Mouse (Mus musculus): ENCODE results near the gene Bach2. TPM values are rescaled to one million over a fixed set of nuclear protein-coding genes. Genes with fewer than 3 reads are reported as not detected.

Bach2 gene
- polyA plus RNA-seq, 1 experiment from 2014 or later, result 0.17 TPM

DNA sequence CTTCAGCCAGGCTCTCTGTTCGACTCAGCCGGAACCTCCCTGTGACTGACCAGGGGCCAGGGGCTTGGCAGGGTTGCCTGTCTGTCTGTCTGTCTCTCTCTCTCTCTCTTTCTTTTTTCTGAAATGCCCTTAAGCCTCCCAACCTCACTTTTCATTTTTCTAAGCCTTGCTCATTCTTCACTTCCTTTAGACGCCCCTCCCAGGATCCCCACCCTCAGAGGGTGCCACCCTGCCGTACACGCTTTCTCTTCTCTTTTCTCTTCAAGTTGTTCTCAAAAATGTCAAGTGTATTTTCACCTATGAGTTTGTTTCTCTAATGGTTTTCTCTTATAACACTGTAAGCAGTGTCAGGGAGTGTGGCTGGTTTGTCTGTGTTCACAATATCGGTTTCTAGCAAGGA, 42.7 kb downstream of the Bach2 start:
- Histone ChIP-seq H3K4me3 (ENCODE audit: inconsistent target) (no peak overlapping the region), H3K79me2 (ENCODE audit: inconsistent target) (no peaks in the 10 kb centered on the region), H3K36me3 (ENCODE audit: inconsistent target) (no peaks in the 10 kb centered on the region), H3K27ac (no peak overlapping the region)
- WGBS (ENCODE audit: missing documents), result 66% methylated on average over 6 of the region's 6 CpGs

DNA sequence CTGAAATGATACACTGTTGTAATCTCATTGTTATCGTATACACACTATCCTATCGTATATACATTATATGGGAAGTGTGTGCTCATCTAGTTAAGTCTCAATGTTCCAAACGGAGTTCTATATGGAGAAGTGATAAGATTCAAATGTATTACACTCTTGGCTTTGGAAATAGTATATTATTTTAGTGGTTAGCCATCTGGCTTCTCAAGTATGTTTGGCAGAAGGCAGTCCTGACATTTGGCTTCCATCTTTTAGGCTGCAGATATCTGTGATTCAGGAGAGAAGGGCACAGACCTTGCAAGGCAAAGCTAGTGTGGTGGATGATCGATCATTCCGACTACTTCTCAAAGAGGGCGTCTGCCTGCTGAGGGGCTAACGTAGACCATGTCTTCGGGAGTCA, 47.8 kb downstream of the Bach2 start:
- Histone ChIP-seq H3K36me3 (ENCODE audit: inconsistent target) (no peaks in the 10 kb centered on the region), H3K27ac (no peak overlapping the region)
- WGBS (ENCODE audit: missing documents), result 95% methylated on average over 8 of the region's 8 CpGs

DNA sequence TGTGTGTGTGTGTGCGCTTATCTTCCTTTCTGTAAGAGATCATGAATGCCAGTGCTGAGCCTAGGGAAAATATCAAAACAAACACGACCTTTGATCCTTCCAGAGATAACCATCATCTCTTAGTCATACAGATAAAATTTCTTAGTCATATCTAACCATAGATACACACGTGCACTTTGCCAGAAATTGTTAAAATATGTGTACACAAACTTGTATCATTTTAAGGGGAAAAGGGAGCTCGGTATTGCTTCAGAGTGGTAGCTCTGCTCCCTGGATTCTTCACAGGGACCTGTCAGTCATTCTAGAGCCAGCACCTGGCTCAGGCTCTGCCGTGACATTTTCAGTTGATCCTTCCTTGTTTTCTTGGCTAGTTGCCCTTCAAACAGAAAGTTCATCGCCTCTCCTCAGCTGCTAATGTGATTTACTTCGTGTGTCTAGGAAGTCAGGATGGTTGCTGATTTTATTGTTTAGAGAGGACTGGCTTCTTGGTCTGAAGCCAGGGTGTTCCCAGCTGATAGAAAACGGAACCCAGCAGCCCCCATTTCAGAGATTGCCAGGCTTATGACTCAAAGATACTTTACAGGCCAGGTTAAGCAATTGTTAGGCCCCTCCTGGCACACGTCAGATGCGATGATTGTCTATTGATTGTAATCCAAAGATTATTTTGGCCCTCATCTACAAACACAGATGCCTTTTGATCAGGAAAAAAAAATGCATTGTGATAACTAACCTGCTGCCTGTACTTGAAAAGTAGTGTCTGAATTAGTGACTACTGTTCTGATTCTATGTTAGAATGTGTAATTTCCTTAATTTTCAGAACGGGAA, 49.6 kb downstream of the Bach2 start:
- Histone ChIP-seq H3K27ac (no peak overlapping the region), H3K4me3 (ENCODE audit: inconsistent target) (no peak overlapping the region), H3K79me2 (ENCODE audit: inconsistent target) (no peaks in the 10 kb centered on the region), H3K36me3 (ENCODE audit: inconsistent target) (no peaks in the 10 kb centered on the region)
- 23% methylated on average over 10 of the region's 11 CpGs for WGBS (ENCODE audit: missing documents)

More for the DNA sequence above, 47.8 kb downstream of the Bach2 start:
- H3K4me3 ChIP-seq (ENCODE audit: inconsistent target), result no peak overlapping the region
- H3K79me2 ChIP-seq (ENCODE audit: inconsistent target), result no peaks in the 10 kb centered on the region

- Histone ChIP-seq H3K4me3 (ENCODE audit: inconsistent target) (no peak overlapping the region), H3K79me2 (ENCODE audit: inconsistent target) (no peaks in the 10 kb centered on the region), H3K36me3 (ENCODE audit: inconsistent target) (no peaks in the 10 kb centered on the region), H3K27ac (no peak overlapping the region)
- 47% methylated on average over 6 of the region's 6 CpGs for WGBS (ENCODE audit: missing documents)
Observed at GRCm38 (mm10) chr4:32289845-32290244, 51.2 kb downstream of the Bach2 start.

DNA sequence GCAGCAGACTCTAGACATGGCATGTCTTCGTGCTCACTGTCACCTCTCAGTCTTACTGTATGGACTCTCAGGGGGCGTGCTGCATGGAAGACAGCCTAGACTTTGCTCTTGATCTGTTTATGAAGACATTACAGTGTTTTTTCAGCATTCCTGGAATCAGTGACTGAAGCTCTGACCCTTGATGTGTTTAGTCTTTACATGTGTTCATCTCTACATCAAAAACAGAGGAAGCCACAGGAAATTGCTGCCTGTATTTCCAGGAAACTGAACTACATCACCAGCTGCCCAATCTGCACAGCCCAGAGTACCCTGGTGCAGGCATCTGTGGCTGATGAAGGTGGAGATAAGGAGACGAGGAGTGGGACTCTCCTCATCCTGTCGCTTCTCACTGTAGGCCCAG, 52.8 kb downstream of the Bach2 start:
- no peaks in the 10 kb centered on the region for H3K79me2 ChIP-seq (ENCODE audit: inconsistent target)
- no peak overlapping the region for H3K27ac ChIP-seq
- no peaks in the 10 kb centered on the region for H3K36me3 ChIP-seq (ENCODE audit: inconsistent target)
- 81% methylated on average over 3 of the region's 4 CpGs for WGBS (ENCODE audit: missing documents)
- no peak overlapping the region for H3K4me3 ChIP-seq (ENCODE audit: inconsistent target)

DNA sequence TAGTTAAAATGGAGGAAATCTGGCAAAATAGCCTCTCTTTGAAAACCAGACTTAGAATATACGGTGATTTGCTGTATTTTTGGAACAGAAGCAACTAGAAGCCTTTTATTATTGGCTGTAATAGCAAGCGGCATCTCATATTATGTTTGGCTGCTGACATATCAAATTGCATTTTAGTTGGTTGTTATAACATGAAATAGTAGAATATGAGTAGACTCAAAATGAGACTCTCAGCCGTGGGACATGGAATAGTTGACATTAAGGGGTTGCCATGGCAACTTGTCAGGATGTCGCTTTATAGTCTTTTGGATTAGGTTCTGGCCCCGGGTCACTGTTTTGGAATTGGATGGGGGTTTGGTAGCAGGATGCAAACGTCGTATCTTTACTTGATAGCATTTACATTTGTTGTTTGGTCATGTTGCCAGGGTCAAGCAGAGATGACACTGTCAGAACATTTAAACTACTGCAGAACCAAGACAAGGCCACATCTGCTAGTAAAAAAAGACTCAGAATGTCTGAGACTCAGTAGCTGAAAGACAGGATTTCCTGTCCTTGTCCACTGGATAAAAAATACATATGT, 55.2 kb downstream of the Bach2 start:
- Histone ChIP-seq H3K27ac (no peak overlapping the region), H3K4me3 (ENCODE audit: inconsistent target) (no peak overlapping the region), H3K79me2 (ENCODE audit: inconsistent target) (no peaks in the 10 kb centered on the region), H3K36me3 (ENCODE audit: inconsistent target) (no peaks in the 10 kb centered on the region)
- WGBS (ENCODE audit: missing documents), result 95% methylated on average over 7 of the region's 7 CpGs

- WGBS (ENCODE audit: missing documents), result 77% methylated on average over 6 of the region's 6 CpGs
- no peaks in the 10 kb centered on the region for H3K36me3 ChIP-seq (ENCODE audit: inconsistent target)
- no peak overlapping the region for H3K4me3 ChIP-seq (ENCODE audit: inconsistent target)
- no peak overlapping the region for H3K27ac ChIP-seq
- no peaks in the 10 kb centered on the region for H3K79me2 ChIP-seq (ENCODE audit: inconsistent target)
Observed at GRCm38 (mm10) chr4:32297071-32297671, 58.6 kb downstream of the Bach2 start.

GRCm38 (mm10) chr4:32299221-32299620, 60.6 kb downstream of the Bach2 start:
- no peak overlapping the region for H3K4me3 ChIP-seq (ENCODE audit: inconsistent target)
- 96% methylated on average over 3 of the region's 3 CpGs for WGBS (ENCODE audit: missing documents)
- H3K79me2 ChIP-seq (ENCODE audit: inconsistent target), result no peaks in the 10 kb centered on the region
- H3K36me3 ChIP-seq (ENCODE audit: inconsistent target), result no peaks in the 10 kb centered on the region
- H3K27ac ChIP-seq, result no peak overlapping the region

DNA sequence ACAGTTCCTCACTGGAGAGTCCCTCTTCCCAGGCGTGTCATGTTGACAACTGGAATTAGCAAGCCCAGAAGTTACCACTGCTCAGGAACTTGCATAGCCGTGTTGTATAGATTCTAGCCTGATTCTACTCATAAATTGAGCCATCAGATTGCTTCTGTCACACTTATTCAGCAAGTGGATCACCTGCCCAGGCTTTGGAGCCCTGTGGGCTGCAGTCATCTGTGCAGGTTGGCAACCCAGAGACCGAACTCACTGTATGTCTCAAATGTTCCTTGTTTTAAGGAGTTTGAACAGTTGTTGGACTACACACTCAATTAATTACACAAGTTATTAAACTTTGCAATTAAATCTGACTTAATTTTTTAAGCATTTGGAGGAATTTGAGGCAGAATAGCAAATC, 61.4 kb downstream of the Bach2 start:
- H3K36me3 ChIP-seq (ENCODE audit: inconsistent target), result no peaks in the 10 kb centered on the region
- H3K27ac ChIP-seq, result no peak overlapping the region
- WGBS (ENCODE audit: missing documents), result 84% methylated on average over 3 of the region's 3 CpGs
- no peak overlapping the region for H3K4me3 ChIP-seq (ENCODE audit: inconsistent target)
- H3K79me2 ChIP-seq (ENCODE audit: inconsistent target), result no peaks in the 10 kb centered on the region

DNA sequence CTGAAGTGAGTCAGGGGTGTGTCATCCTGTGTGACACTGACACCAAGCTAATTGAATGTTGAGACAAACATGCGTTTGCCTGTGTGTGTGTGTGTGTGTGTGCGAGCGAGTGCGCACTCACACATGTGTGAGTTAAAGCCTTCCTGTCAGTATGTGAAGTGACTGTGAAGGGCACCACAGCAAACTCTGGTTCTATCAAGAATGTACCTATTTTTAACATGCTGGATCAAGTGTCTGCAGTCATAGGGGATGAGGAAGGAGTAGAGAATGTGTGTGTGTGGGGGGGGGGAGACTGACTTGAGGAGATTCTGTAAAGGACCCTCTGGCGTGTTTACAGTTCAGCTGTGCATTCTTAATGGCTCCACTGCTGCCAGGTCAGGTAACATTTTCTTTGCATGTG, 64.1 kb downstream of the Bach2 start:
- Histone ChIP-seq H3K27ac (no peak overlapping the region), H3K4me3 (ENCODE audit: inconsistent target) (no peak overlapping the region), H3K79me2 (ENCODE audit: inconsistent target) (no peaks in the 10 kb centered on the region), H3K36me3 (ENCODE audit: inconsistent target) (no peaks in the 10 kb centered on the region)
- 87% methylated on average over 5 of the region's 5 CpGs for WGBS (ENCODE audit: missing documents)

DNA sequence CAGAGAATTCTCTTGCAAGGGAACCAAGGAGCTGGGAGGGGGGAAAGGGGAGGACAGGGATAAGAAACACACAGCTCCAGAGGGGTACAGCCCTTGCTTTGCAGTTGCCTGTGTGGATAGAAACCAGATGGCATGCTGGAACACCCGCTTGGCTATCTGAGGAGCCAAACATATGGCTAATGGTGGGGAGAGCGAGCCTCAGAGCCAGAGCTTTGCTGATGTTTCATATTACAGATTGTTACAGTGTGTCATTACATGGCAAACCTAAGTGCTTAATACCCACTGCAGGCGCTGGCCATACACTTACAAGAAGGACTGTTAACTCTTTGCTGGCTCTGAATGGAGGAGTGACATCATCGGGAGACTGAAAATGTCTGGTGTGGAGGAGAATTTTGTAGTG, 64.5 kb downstream of the Bach2 start:
- H3K4me3 ChIP-seq (ENCODE audit: inconsistent target), result no peak overlapping the region
- WGBS (ENCODE audit: missing documents), result 66% methylated on average over 4 of the region's 4 CpGs
- H3K79me2 ChIP-seq (ENCODE audit: inconsistent target), result no peaks in the 10 kb centered on the region
- no peak overlapping the region for H3K27ac ChIP-seq
- H3K36me3 ChIP-seq (ENCODE audit: inconsistent target), result no peaks in the 10 kb centered on the region

DNA sequence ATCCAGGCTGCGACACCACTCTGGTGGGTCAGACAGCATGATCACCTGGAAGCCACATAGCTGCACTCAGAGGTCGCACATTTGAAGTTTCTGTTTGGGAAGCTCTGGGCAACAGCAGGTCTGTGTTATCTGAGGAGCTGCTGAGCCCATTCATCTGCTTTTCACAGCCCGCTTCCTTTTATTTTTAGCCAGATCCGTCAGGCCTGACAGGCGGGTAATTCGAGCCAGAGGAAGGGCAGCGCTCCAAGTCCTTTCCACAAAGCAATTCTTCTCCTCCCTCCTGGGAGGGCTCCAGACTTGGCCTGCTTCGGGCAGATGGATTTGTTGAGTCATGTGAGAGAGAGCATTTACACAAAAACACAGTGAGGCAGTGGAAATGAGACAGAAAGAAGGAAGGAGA, 65.1 kb downstream of the Bach2 start:
- no peaks in the 10 kb centered on the region for H3K36me3 ChIP-seq (ENCODE audit: inconsistent target)
- 6% methylated on average over 8 of the region's 8 CpGs for WGBS (ENCODE audit: missing documents)
- no peak overlapping the region for H3K4me3 ChIP-seq (ENCODE audit: inconsistent target)
- no peaks in the 10 kb centered on the region for H3K79me2 ChIP-seq (ENCODE audit: inconsistent target)
- H3K27ac ChIP-seq, result no peak overlapping the region

GRCm38 (mm10) chr4:32304221-32304703, 65.7 kb downstream of the Bach2 start:
- no peaks in the 10 kb centered on the region for H3K79me2 ChIP-seq (ENCODE audit: inconsistent target)
- H3K27ac ChIP-seq, result no peak overlapping the region
- H3K36me3 ChIP-seq (ENCODE audit: inconsistent target), result no peaks in the 10 kb centered on the region
- 18% methylated on average over 5 of the region's 6 CpGs for WGBS (ENCODE audit: missing documents)
- no peak overlapping the region for H3K4me3 ChIP-seq (ENCODE audit: inconsistent target)

DNA sequence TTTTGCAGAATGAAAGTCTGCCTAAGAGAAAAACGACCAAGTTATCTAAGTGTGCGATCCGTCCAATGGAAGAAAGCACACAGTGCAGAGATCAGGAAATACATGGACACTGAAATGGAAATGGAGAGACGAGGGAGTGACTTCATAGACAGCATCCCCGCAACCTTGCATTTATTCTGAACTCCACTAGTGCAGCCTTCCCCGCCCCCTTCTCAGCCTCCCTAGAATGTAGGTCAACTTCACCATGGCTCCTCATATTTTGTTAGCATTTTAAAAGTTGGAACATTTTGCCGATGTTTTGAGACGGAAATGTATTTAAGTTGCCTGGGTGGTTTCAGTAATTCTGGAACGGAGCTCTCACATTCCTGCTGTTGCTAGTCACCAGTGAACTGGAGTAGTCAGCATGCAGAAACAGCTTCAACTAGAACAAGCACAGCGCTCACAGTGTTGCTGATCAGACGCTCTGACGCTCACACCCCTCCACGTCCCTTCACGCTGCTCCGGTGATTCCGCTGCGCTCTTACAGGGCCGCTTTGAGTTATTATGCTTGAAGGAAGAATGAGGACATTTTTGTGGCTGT, 66.5 kb downstream of the Bach2 start:
- H3K36me3 ChIP-seq (ENCODE audit: inconsistent target), result no peaks in the 10 kb centered on the region
- 96% methylated on average over 18 of the region's 18 CpGs for WGBS (ENCODE audit: missing documents)
- no peak overlapping the region for H3K4me3 ChIP-seq (ENCODE audit: inconsistent target)
- no peaks in the 10 kb centered on the region for H3K79me2 ChIP-seq (ENCODE audit: inconsistent target)
- H3K27ac ChIP-seq, result no peak overlapping the region

- WGBS (ENCODE audit: missing documents), result 68% methylated on average over 6 of the region's 6 CpGs
- H3K79me2 ChIP-seq (ENCODE audit: inconsistent target), result no peaks in the 10 kb centered on the region
Observed at GRCm38 (mm10) chr4:32305683-32306082, 67.1 kb downstream of the Bach2 start.

More at GRCm38 (mm10) chr4:32305683-32306082, 67.1 kb downstream of the Bach2 start:
- no peaks in the 10 kb centered on the region for H3K36me3 ChIP-seq (ENCODE audit: inconsistent target)
- H3K4me3 ChIP-seq (ENCODE audit: inconsistent target), result no peak overlapping the region
- H3K27ac ChIP-seq, result no peak overlapping the region
